In the genomic region with DNA sequence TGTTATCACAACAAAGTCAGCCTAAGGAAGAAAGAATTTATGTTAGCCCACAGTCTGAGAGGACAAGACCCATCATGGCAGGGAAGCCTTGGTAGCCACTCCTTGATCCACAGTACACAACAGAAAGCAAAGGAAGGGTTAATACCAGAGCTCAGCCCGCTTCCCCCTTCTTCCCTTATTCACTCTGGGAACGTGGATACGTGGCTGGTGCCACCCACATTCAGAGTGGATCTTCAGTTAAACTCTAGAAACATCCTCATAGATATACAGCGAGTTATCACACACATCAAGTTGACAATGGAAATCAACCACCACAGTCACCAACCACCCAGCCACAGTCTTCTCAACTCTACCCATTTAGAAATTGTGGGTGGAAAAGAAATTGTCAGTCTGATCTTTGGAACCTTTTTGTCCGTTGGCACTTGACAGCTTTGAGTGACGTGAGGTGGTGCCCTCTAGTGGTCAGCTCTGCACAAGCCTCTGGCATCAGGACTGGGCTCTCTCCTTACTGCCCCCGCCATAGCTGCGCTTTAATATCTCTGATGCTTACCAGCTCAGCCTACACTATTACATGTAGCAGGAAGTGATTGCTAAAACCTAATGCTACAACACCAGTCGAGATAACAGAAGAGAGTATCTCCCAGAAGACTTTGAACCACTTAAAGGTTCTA, we compare ENCODE assay signal across 8 mouse cellular contexts. TPM values are rescaled to one million over a fixed set of nuclear protein-coding genes. Genes with fewer than 3 reads are reported as not detected.
DNase-seq lines count a peak whose midpoint lies in the region; ATAC-seq lines count a peak whose summit lies in the region.

No protein-coding gene starts in this region.

- ATAC-seq in embryonic facial prominence, embryonic 12.5 days (ENCODE audit: insufficient number of reproducible peaks, insufficient read depth, low FRiP score, low TSS enrichment): peak; percentile 31; the same call in 1 of the 2 replicates
- ATAC-seq in megakaryocyte progenitor cell, adult 5-6 weeks (replicated peaks; ENCODE audit: poor library complexity): peak; percentile 92

- peak; percentile 93 for DNase-seq in heart, adult 11 months
- DNase-seq in heart, adult 9 months (ENCODE audit: low spot score in 2 of 2): no peak
- DNase-seq in adrenal gland, postnatal 14 days: peak; percentile 76
- peak; percentile 63 to 74 for DNase-seq in heart, postnatal 36 days
- DNase-seq in kidney, postnatal 4 days: peak; percentile 78 to 82
- peak; percentile 70 to 71 for DNase-seq in spleen, postnatal 14 days (ENCODE audit: low spot score in 2 of 2)

- H3K4me3 ChIP-seq in embryonic facial prominence, embryonic 12.5 days: no peak overlapping the region

- H3K4me2 ChIP-seq in embryonic facial prominence, embryonic 12.5 days (replicated peaks): no peak overlapping the region

- H3K4me1 ChIP-seq in embryonic facial prominence, embryonic 12.5 days: no peaks in the 10 kb centered on the region

- 22% methylated on average over 9 of the region's 9 CpGs for WGBS in embryonic facial prominence, embryonic 12.5 days

- intact Hi-C loops in heart, postnatal 36 days (cut with DNase I): loop anchor here (10.0 kb wide), 1 partner anchor 477 kb away; a partner anchor contains a TSS

- H3K9ac ChIP-seq in embryonic facial prominence, embryonic 12.5 days: no peak overlapping the region

- H3K36me3 ChIP-seq in embryonic facial prominence, embryonic 12.5 days: no peaks in the 10 kb centered on the region

- H3K27me3 ChIP-seq in embryonic facial prominence, embryonic 12.5 days: no peaks in the 10 kb centered on the region

- H3K9me3 ChIP-seq in embryonic facial prominence, embryonic 12.5 days: no peaks in the 10 kb centered on the region

- H3K27ac ChIP-seq in embryonic facial prominence, embryonic 12.5 days: no peak overlapping the region

RNA-seq across cellular contexts. Expression of a gene that starts 5.7 kb away (rescaled TPM):
- 21.0 and 23.7 TPM in 2 replicates for total RNA-seq in adrenal gland, postnatal 14 days (2021)
- polyA plus RNA-seq in embryonic facial prominence, embryonic 12.5 days (2016; fragmentation: Nextera tagmentation; extraction: Ambion mirVana): 3.4 and 3.5 TPM in 2 replicates
- total RNA-seq in heart, postnatal 36 days (2021): 10 to 100 TPM; 11.3 to 13.3 TPM
- 105 and 110 TPM in 2 replicates for total RNA-seq in megakaryocyte progenitor cell, adult 5-6 weeks (2015)
- 209 and 250 TPM in 2 replicates for total RNA-seq in megakaryocyte progenitor cell, adult 5-6 weeks (2017)

RNA-seq across cellular contexts. Expression of a gene that starts 46.6 kb away (rescaled TPM):
- 16.4 and 22.9 TPM in 2 replicates for total RNA-seq in adrenal gland, postnatal 14 days (2021)
- polyA plus RNA-seq in embryonic facial prominence, embryonic 12.5 days (2016; fragmentation: Nextera tagmentation; extraction: Ambion mirVana): 12.8 and 13.5 TPM in 2 replicates
- total RNA-seq in heart, postnatal 36 days (2021): 1 to 10 TPM; 9.2 to 9.6 TPM
- total RNA-seq in megakaryocyte progenitor cell, adult 5-6 weeks (2015): 13.2 and 16.9 TPM in 2 replicates
- total RNA-seq in megakaryocyte progenitor cell, adult 5-6 weeks (2017): 19.8 and 22.8 TPM in 2 replicates

Comparison
In these comparisons a context has a peak if more than half of its experiments do, and no peak if none do; other contexts are left out.
1. DNase-seq: peak in heart, adult 11 months (single experiment), adrenal gland, postnatal 14 days (single experiment), heart, postnatal 36 days (2 of 2), kidney, postnatal 4 days (2 of 2) and spleen, postnatal 14 days (2 of 2); none in heart, adult 9 months (0 of 2).